ENCODE assay signal across 7 mouse cellular contexts in the genomic region with DNA sequence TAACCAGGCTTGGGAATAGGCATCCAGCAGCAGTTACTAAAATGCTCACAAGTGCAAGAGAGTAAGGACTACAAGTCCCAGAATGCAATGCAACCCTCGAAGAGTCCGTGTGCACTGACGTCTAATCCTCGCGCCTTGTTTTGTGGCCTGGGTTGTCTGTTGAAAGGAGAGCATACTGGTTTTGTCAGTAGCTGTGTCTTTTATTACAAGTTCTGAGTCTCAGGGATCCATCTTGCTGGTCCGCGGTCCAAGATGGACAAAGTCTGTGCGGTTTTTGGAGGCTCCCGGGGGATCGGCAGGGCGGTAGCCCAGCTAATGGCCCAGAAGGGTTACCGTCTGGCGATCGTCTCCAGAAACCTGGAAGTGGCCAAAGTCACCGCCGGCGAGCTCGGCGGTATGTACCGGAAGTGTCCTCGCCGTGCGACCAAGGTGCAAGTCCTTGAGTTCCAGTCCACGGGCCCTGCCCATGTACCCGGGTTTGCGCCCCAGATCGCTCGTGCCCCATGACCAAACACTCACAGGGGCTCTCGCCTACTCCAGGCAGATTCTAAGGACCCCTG. TPM values are rescaled to one million over a fixed set of nuclear protein-coding genes. Genes with fewer than 3 reads are reported as not detected.
A peak's percentile ranks its signal among the peaks of the same experiment; 100 is the strongest.
DNase-seq lines count a peak whose midpoint lies in the region; ATAC-seq lines count a peak whose summit lies in the region.

A gene (plus strand): TSS at position 138 of the 560 bp plus-strand sequence.

- H3K4me3 ChIP-seq in intestine, embryonic 15.5 days (replicated peaks) = peak within 1 kb of the TSS; percentile 58
- peak within 1 kb of the TSS; percentile 81 for H3K4me3 ChIP-seq in midbrain, embryonic 10.5 days

- H3K9ac ChIP-seq in intestine, embryonic 15.5 days = peak within 1 kb of the TSS; percentile 80

- no peaks in the 10 kb centered on the region for H3K36me3 ChIP-seq in intestine, embryonic 15.5 days
- peaks cover 11% of the 10 kb centered on the region for H3K36me3 ChIP-seq in midbrain, embryonic 10.5 days

- H3K4me2 ChIP-seq in intestine, embryonic 15.5 days (replicated peaks) = peak within 1 kb of the TSS; percentile 75

- H3K9me3 ChIP-seq in intestine, embryonic 15.5 days = no peaks in the 10 kb centered on the region
- H3K9me3 ChIP-seq in midbrain, embryonic 10.5 days (replicated peaks) = no peaks in the 10 kb centered on the region

- peak; percentile 98 for ATAC-seq in intestine, embryonic 15.5 days

- peak; percentile 91 for DNase-seq in adrenal gland, adult 2 months
- DNase-seq in embryo, embryonic 11.5 days (ENCODE audit: low read depth, low spot score) = peak; percentile 87
- DNase-seq in gastrocnemius, postnatal 36 days = peak; percentile 74 to 78
- peak; percentile 91 to 96 for DNase-seq in left cerebral cortex, postnatal 25 days (ENCODE audit: low spot score in 2 of 2)
- peak; percentile 83 for DNase-seq in midbrain, embryonic 10.5 days (ENCODE audit: low spot score)
- DNase-seq in right cerebral cortex, postnatal 4 days = peak; percentile 77

- H3K27ac ChIP-seq in intestine, embryonic 15.5 days = peak within 1 kb of the TSS; percentile 95
- H3K27ac ChIP-seq in midbrain, embryonic 10.5 days (replicated peaks) = peak within 1 kb of the TSS; percentile 93

- under 1% methylated on average over 29 of the region's 29 CpGs for WGBS in intestine, embryonic 15.5 days
- under 1% methylated on average over 29 of the region's 29 CpGs for WGBS in midbrain, embryonic 10.5 days

- 0 out of 2 replicates have a peak, but pooled peaks cover 4% of the 10 kb centered on the region for H3K4me1 ChIP-seq in intestine, embryonic 15.5 days (replicated peaks)
- H3K4me1 ChIP-seq in midbrain, embryonic 10.5 days = peaks cover 10% of the 10 kb centered on the region

- no peaks in the 10 kb centered on the region for H3K27me3 ChIP-seq in intestine, embryonic 15.5 days (replicated peaks)
- no peaks in the 10 kb centered on the region for H3K27me3 ChIP-seq in midbrain, embryonic 10.5 days (ENCODE audit: low read depth, poor library complexity, severe bottlenecking)

- intact Hi-C loops in gastrocnemius, postnatal 36 days (cut with DNase I) = no loop called here
- intact Hi-C loops in left cerebral cortex, postnatal 25 days (cut with DNase I) = loop anchor here (5.0 kb wide), 2 partner anchors 110 to 495 kb away; a partner anchor contains a TSS

RNA-seq across cellular contexts. Expression of the gene that starts here (rescaled TPM):
- total RNA-seq in adrenal gland, adult 2 months (2021) = 10 to 100 TPM; 38.9 to 51.9 TPM
- polyA plus RNA-seq in adrenal gland, adult 2 months (2012; rRNA removed) = 1.6 and 3.8 TPM in 2 replicates
- 10 to 100 TPM; 33.6 to 34.1 TPM for total RNA-seq in gastrocnemius, postnatal 36 days (2021)
- polyA plus RNA-seq in intestine, embryonic 15.5 days (2015; fragmentation: Nextera tagmentation; extraction: Ambion mirVana) = 29.8 and 34.1 TPM in 2 replicates
- total RNA-seq in left cerebral cortex, postnatal 25 days (2021) = 10 to 100 TPM; 21.3 to 21.5 TPM
- polyA plus RNA-seq in midbrain, embryonic 10.5 days (2016; fragmentation: Nextera tagmentation; extraction: Ambion mirVana) = 28.1 and 30.0 TPM in 2 replicates

Comparison
In these comparisons a context has a peak if more than half of its experiments do, and no peak if none do; other contexts are left out.
1. Peak in every context shown above with its lines: DNase-seq, ATAC-seq, H3K4me3 ChIP-seq and H3K27ac ChIP-seq.